Mouse (Mus musculus): ENCODE measurements around the gene Isca2.

GRCm38 (mm10) chr12:84799086-84799485, 26.0 kb downstream of the Isca2 start:
- TF ChIP-seq CTCF (conservative IDR thresholded peaks at IDR 0.05; ENCODE audit: low read length) (no peak), POU5F1 (IDR thresholded peaks at IDR 0.05; ENCODE audit: borderline replicate concordance, low read length) (no peak)

Data from E14TG2a.4 (cell line).